Mouse (Mus musculus): ENCODE data around the gene Ehd4.

- TF ChIP-seq CTCF (IDR thresholded peaks at IDR 0.05; ENCODE audit: insufficient read depth, low read length) (no peak), POLR2A (IDR thresholded peaks at IDR 0.05; ENCODE audit: borderline replicate concordance, extremely low read depth, low read depth, low read length) (peak; percentile 54; the same call in 1 of the 2 replicates)
Observed at GRCm38 (mm10) chr2:120154361-120154894, at the start of gene Ehd4.

Measured in lung, adult 2 months (tissue).